Mouse (Mus musculus) forebrain, embryonic 13.5 days (tissue): ENCODE results near the gene Lst1. TPM values are rescaled to one million over a fixed set of nuclear protein-coding genes. Genes with fewer than 3 reads are reported as not detected.

ENCODE experiments used
- ATAC-seq: fragments of 200-750 bp; cut with Nextera tagmentation; 2 replicates; pipeline ENCODE4 v1.8.0; 2017
- H3K27ac ChIP-seq: fragments of 300-500 bp; sonication (generic); 2 replicates; pipeline ENCODE4 v1.5.1; 2015; ENCODE audit warnings: inconsistent platforms, mild to moderate bottlenecking, moderate library complexity
- H3K27me3 ChIP-seq: fragments of 300-500 bp; sonication (generic); 2 replicates; pipeline ENCODE4 v1.6.1; 2015; ENCODE audit warnings: mild to moderate bottlenecking, inconsistent platforms
- H3K36me3 ChIP-seq: fragments of 300-500 bp; sonication (generic); 2 replicates; pipeline ENCODE4 v1.6.1; 2015; ENCODE audit warnings: mild to moderate bottlenecking, inconsistent platforms; ENCODE audit not compliant: poor library complexity, severe bottlenecking
- H3K4me1 ChIP-seq: fragments of 300-500 bp; sonication (generic); 2 replicates; pipeline ENCODE4 v1.6.1; 2015; ENCODE audit warnings: inconsistent platforms
- H3K4me2 ChIP-seq: fragments of 300-500 bp; sonication (generic); 2 replicates; pipeline ENCODE4 v1.6.1; 2015; ENCODE audit warnings: inconsistent platforms, mild to moderate bottlenecking, moderate library complexity
- H3K4me3 ChIP-seq: fragments of 300-500 bp; sonication (generic); 2 replicates; pipeline ENCODE4 v1.5.1; 2015; ENCODE audit warnings: mild to moderate bottlenecking, inconsistent platforms
- H3K9ac ChIP-seq: fragments of 300-500 bp; sonication (generic); 2 replicates; pipeline ENCODE4 v1.6.1; 2015; ENCODE audit warnings: mild to moderate bottlenecking, inconsistent platforms
- H3K9me3 ChIP-seq: fragments of 300-500 bp; sonication (generic); replicated peaks from 2 replicates; pipeline ENCODE4 v1.6.1; 2016; ENCODE audit warnings: inconsistent platforms
- WGBS: fragments of 180-500 bp; shearing (Covaris S2); methylation state at CpG from one replicate; pipeline ENCODE4 v1.1.7; 2015; 5-methylcytosine and 5-hydroxymethylcytosine counted together
- polyA plus RNA-seq: library from polyadenylated mRNA; unstranded; fragments of >200 nt; fragmentation: Nextera tagmentation; extraction: Ambion mirVana; gene quantifications from 2 replicates; pipeline ENCODE4 v1.2.1, GENCODE M21; 2015

The Lst1 gene
- polyA plus RNA-seq, 1 experiment from 2014 or later = 3.5 TPM

DNA sequence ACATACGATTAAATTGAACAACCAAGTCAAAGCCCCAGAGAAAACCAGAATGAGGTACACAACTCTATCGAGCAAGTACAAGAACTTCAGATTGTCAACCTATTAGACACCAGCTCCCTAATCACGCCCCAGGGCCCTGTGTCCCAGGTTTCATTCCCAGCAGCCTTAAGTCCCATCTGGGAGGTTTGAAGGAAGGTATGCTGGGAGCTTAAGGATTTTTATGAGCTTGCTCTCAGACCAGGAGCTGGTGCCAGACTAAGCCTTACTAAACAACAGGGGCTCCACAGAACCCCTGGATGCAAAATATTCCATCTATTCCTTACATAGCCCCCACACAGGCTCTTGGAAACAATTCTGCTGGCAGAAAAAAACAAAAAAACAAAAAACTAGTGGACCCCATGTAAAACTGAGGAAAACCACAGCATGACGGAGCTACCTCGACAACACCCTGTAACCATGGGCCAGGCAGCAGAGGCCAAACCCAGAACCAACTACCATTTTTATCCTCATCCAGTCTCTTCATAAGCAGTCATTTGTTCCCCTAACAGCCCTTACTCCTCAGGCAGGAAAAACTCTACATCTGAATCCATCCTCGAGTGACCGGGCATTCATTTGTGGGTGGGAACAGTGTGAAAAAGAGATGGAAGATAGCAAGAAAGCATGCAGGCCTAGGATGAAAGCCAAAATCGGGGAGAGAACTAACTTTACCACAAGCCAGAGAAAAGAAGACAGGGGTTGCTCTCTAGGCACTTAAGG is 24.7 kb downstream of the Lst1 start:
- Histone ChIP-seq H3K36me3 (peaks cover 42% of the 10 kb centered on the region), H3K4me2 (peak overlapping the region; percentile 99), H3K27me3 (no peaks in the 10 kb centered on the region), H3K4me3 (peak overlapping the region; percentile 100), H3K27ac (peak overlapping the region; percentile 97), H3K4me1 (peaks cover 36% of the 10 kb centered on the region), H3K9me3 (no peaks in the 10 kb centered on the region), H3K9ac (peak overlapping the region; percentile 100)
- WGBS = 16% methylated on average over 8 of the region's 8 CpGs
- ATAC-seq = no peak

DNA sequence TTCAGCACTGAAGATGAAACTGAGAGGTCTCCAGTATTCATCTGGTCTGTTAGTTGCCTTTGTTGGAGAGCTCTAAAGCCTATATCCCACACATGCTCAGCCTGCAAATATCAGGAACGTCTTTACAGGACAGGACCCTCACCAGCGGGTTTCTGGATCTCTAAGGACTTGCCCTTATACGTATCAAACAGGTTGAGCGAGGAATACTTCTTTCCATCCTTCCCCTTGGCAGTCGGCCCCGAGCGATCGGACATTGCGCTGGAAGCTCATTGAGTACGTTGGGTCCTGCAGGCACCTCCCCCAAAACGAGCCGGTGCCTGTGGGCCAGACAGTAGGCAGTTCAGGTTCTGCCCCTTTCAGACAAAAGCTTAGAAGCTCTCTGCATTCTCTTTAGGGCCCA is 25.5 kb downstream of the Lst1 start:
- peak overlapping the region; percentile 100 for H3K9ac ChIP-seq
- H3K4me3 ChIP-seq = peak overlapping the region; percentile 100
- WGBS = 43% methylated on average over 12 of the region's 12 CpGs
- H3K36me3 ChIP-seq = peaks cover 50% of the 10 kb centered on the region
- no peaks in the 10 kb centered on the region for H3K9me3 ChIP-seq
- no peak for ATAC-seq
- H3K4me1 ChIP-seq = peaks cover 36% of the 10 kb centered on the region
- H3K27ac ChIP-seq = peak overlapping the region; percentile 97; the same call in 1 of the 2 replicates
- no peaks in the 10 kb centered on the region for H3K27me3 ChIP-seq
- peak overlapping the region; percentile 99 for H3K4me2 ChIP-seq

DNA sequence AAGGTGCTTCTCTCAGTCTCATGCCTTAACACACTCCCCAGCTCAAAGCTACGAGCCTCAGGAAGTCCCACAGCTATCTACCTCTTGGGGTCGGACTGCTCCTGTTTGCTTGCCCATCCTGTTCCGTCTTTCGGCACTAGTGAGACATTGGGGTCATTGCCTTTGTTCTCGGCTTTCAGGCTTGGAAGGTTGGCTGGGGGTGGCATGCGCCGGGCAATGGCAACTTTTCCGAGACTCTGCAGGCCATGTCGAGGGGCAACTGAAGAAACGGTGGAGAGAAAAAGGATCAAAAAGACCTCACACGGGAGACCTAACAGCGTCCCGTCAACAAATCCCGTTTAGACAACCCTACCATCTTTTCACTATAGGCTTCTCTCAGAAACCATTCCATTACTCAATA is 26.1 kb downstream of the Lst1 start:
- H3K27ac ChIP-seq = no peak overlapping the region
- H3K27me3 ChIP-seq = no peaks in the 10 kb centered on the region
- peaks cover 36% of the 10 kb centered on the region for H3K4me1 ChIP-seq
- peaks cover 56% of the 10 kb centered on the region for H3K36me3 ChIP-seq
- no peak for ATAC-seq
- peak overlapping the region; percentile 100 for H3K9ac ChIP-seq
- no peaks in the 10 kb centered on the region for H3K9me3 ChIP-seq
- H3K4me3 ChIP-seq = peak overlapping the region; percentile 100
- WGBS = 79% methylated on average over 14 of the region's 14 CpGs
- peak overlapping the region; percentile 99 for H3K4me2 ChIP-seq

- WGBS = 90% methylated on average over 11 of the region's 11 CpGs
- H3K4me1 ChIP-seq = peaks cover 33% of the 10 kb centered on the region
- H3K9ac ChIP-seq = no peak overlapping the region
- H3K4me2 ChIP-seq = peak overlapping the region; percentile 99
- H3K36me3 ChIP-seq = peaks cover 63% of the 10 kb centered on the region
- no peak for ATAC-seq
- H3K27me3 ChIP-seq = no peaks in the 10 kb centered on the region
- no peak overlapping the region; the same call in 1 of the 2 replicates for H3K4me3 ChIP-seq
- H3K27ac ChIP-seq = no peak overlapping the region
- no peaks in the 10 kb centered on the region for H3K9me3 ChIP-seq
These were observed 26.8 kb downstream of the Lst1 start for GRCm38 (mm10) chr17:35161421-35161820.

- Histone ChIP-seq H3K4me3 (no peak overlapping the region), H3K27me3 (no peaks in the 10 kb centered on the region), H3K4me1 (peaks cover 25% of the 10 kb centered on the region), H3K9ac (no peak overlapping the region), H3K9me3 (no peaks in the 10 kb centered on the region), H3K36me3 (peaks cover 81% of the 10 kb centered on the region), H3K27ac (no peak overlapping the region), H3K4me2 (no peak overlapping the region)
- no peak for ATAC-seq
- 88% methylated on average over 7 of the region's 7 CpGs for WGBS
These were observed 28.6 kb downstream of the Lst1 start for GRCm38 (mm10) chr17:35159638-35160037.

- ATAC-seq = no peak
- Histone ChIP-seq H3K36me3 (peaks cover 87% of the 10 kb centered on the region), H3K4me2 (no peak overlapping the region), H3K27ac (no peak overlapping the region), H3K4me1 (peaks cover 25% of the 10 kb centered on the region), H3K9ac (no peak overlapping the region), H3K27me3 (no peaks in the 10 kb centered on the region), H3K4me3 (no peak overlapping the region), H3K9me3 (no peaks in the 10 kb centered on the region)
- WGBS = 97% methylated on average over 16 of the region's 16 CpGs
These were observed 29.2 kb downstream of the Lst1 start for GRCm38 (mm10) chr17:35158850-35159593.

DNA sequence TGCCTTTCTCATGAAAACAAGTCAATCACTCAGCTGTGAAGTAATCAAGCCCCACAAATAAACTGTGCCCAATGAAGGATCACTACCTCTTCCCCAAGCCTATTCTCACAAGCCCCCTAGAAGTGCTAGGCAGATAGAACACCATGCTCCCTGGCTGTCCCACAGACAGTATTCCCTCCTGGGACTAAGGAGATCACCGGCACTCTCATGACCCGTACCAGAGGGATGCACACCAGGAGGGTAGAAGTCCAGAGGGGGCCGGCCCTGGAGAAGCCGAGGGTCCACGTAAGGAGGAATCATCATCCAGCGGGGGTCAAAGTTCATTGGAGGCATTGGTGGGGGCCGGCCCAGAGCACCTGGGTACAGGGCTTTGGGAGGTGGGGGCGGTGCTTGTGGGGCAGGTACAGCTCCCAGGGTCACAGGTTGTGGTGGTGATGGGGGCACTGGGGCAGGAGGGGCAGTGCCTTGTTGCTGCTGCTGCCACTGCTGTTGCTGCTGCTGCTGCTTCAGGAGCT is 30.5 kb downstream of the Lst1 start:
- no peak overlapping the region for H3K27ac ChIP-seq
- no peak overlapping the region for H3K4me2 ChIP-seq
- H3K4me1 ChIP-seq = peaks cover 14% of the 10 kb centered on the region
- H3K4me3 ChIP-seq = no peak overlapping the region
- peaks cover 100% of the 10 kb centered on the region for H3K36me3 ChIP-seq
- no peaks in the 10 kb centered on the region for H3K9me3 ChIP-seq
- WGBS = 97% methylated on average over 8 of the region's 8 CpGs
- no peak overlapping the region for H3K9ac ChIP-seq
- no peak for ATAC-seq
- H3K27me3 ChIP-seq = no peaks in the 10 kb centered on the region

- no peaks in the 10 kb centered on the region for H3K27me3 ChIP-seq
- no peak overlapping the region for H3K4me2 ChIP-seq
- H3K4me1 ChIP-seq = peaks cover 9% of the 10 kb centered on the region
- H3K9ac ChIP-seq = no peak overlapping the region
- no peak for ATAC-seq
- H3K36me3 ChIP-seq = peaks cover 100% of the 10 kb centered on the region
- no peak overlapping the region for H3K4me3 ChIP-seq
- H3K27ac ChIP-seq = no peak overlapping the region
- WGBS = 94% methylated on average over 8 of the region's 8 CpGs
- no peaks in the 10 kb centered on the region for H3K9me3 ChIP-seq
These were observed 31.0 kb downstream of the Lst1 start for GRCm38 (mm10) chr17:35157254-35157653.

- Histone ChIP-seq H3K27me3 (no peaks in the 10 kb centered on the region), H3K4me3 (no peak overlapping the region)
- no peak for ATAC-seq
These were observed 31.6 kb downstream of the Lst1 start for GRCm38 (mm10) chr17:35156461-35157200.

DNA sequence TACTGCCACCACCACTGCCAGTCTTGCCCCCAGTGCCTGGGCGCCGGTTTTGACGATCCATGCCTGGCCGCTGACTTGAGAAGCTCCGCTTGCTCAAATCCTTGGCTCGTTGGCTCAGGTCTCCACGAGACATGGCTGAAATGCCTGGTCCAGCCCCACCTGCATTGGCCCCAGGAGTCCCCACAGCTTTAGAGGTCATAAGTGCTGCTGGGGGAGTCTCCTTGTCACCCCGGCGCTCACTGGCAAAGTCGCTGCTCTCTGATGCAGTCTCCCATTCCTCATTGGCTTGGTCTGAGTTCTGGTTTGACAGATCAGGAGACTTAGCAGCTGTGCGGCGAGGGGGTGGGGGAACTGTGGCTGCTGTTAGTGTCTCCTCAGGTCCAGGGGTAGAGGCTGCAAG is 32.8 kb downstream of the Lst1 start:
- no peak for ATAC-seq
- WGBS = 90% methylated on average over 12 of the region's 12 CpGs
- no peak overlapping the region for H3K4me2 ChIP-seq
- no peak overlapping the region for H3K9ac ChIP-seq
- no peak overlapping the region for H3K27ac ChIP-seq
- H3K27me3 ChIP-seq = no peaks in the 10 kb centered on the region
- H3K4me1 ChIP-seq = no peaks in the 10 kb centered on the region
- no peak overlapping the region for H3K4me3 ChIP-seq
- H3K9me3 ChIP-seq = no peaks in the 10 kb centered on the region
- H3K36me3 ChIP-seq = peaks cover 98% of the 10 kb centered on the region

More at GRCm38 (mm10) chr17:35156461-35157200, 31.6 kb downstream of the Lst1 start:
- no peak overlapping the region for H3K9ac ChIP-seq
- H3K4me1 ChIP-seq = peaks cover 3% of the 10 kb centered on the region; the same call in 1 of the 2 replicates
- no peaks in the 10 kb centered on the region for H3K9me3 ChIP-seq
- H3K36me3 ChIP-seq = peaks cover 100% of the 10 kb centered on the region
- WGBS = 92% methylated on average over 33 of the region's 33 CpGs
- H3K27ac ChIP-seq = no peak overlapping the region
- H3K4me2 ChIP-seq = no peak overlapping the region

GRCm38 (mm10) chr17:35154616-35155015 is 33.6 kb downstream of the Lst1 start:
- Histone ChIP-seq H3K9ac (no peak overlapping the region), H3K27me3 (no peaks in the 10 kb centered on the region), H3K4me3 (no peak overlapping the region), H3K9me3 (no peaks in the 10 kb centered on the region), H3K4me2 (no peak overlapping the region), H3K27ac (no peak overlapping the region), H3K4me1 (no peaks in the 10 kb centered on the region), H3K36me3 (peaks cover 98% of the 10 kb centered on the region)
- no peak for ATAC-seq
- 77% methylated on average over 7 of the region's 7 CpGs for WGBS

DNA sequence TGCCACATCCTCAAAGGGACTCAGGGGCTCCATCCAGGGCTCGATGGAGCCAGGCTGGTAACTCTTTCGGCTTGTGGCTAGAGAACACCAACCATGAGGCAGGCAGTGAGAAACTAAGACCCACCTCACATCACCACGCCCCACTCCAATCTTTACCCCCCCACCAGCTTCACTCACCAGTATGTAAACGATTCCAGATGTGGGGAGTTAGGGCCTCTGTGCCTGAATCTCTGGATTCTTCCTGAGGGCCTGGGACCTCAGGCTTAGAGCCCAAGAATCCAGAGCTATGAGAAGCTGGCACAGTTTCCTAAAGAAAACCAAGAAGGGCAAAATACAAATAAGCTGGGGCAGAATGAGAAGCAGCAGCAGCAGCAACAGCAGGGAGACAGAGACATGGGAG is 34.3 kb downstream of the Lst1 start:
- 89% methylated on average over 4 of the region's 4 CpGs for WGBS
- Histone ChIP-seq H3K27me3 (no peaks in the 10 kb centered on the region), H3K27ac (no peak overlapping the region), H3K4me2 (no peak overlapping the region), H3K4me1 (no peaks in the 10 kb centered on the region), H3K9me3 (no peaks in the 10 kb centered on the region), H3K9ac (no peak overlapping the region), H3K4me3 (no peak overlapping the region), H3K36me3 (peaks cover 98% of the 10 kb centered on the region)
- no peak for ATAC-seq
